Comparison of ENCODE assay signal across 31 mouse cellular contexts in genomic region chr17:90787121-90787788, GRCm38 (mm10).
DNase-seq lines count a peak whose midpoint lies in the region; ATAC-seq and TF ChIP-seq lines count a peak whose summit lies in the region.
"Had no signal": no experiment of that assay in that cellular context is flagged by ENCODE, and none has a peak within 500 bp of the region (broad histone marks: within the 10 kb centered on the region; RNA-seq: fewer than 3 reads in every experiment).

No protein-coding gene starts in this region.

- no peak overlapping the region for H3K27ac ChIP-seq in heart, postnatal 0 days (ENCODE audit: low read depth)
- no peak overlapping the region for H3K27ac ChIP-seq in heart, embryonic 12.5 days (ENCODE audit: poor library complexity, severe bottlenecking)
- no peak overlapping the region for H3K27ac ChIP-seq in lung, embryonic 14.5 days (ENCODE audit: low read depth)
- H3K27ac ChIP-seq: embryonic facial prominence, embryonic 13.5 days; heart, embryonic 15.5 days; hindbrain, embryonic 15.5 days; liver, embryonic 15.5 days; lung, embryonic 15.5 days; macrophage; midbrain, embryonic 15.5 days; neural tube, embryonic 15.5 days had no signal

- no peak for TF ChIP-seq CTCF in heart, postnatal 0 days (IDR thresholded peaks at IDR 0.05; ENCODE audit: low read depth)
- no peak for TF ChIP-seq CTCF in lung, embryonic 14.5 days (IDR thresholded peaks at IDR 0.05; ENCODE audit: low read depth)

- no peak overlapping the region for H3K4me2 ChIP-seq in heart, postnatal 0 days (ENCODE audit: low read depth, low read length)
- no peak overlapping the region for H3K4me2 ChIP-seq in heart, embryonic 12.5 days
- H3K4me2 ChIP-seq in lung, embryonic 14.5 days: no peak overlapping the region
- H3K4me2 ChIP-seq: embryonic facial prominence, embryonic 13.5 days; heart, embryonic 15.5 days; hindbrain, embryonic 15.5 days; liver, embryonic 15.5 days; lung, embryonic 15.5 days; midbrain, embryonic 15.5 days; neural tube, embryonic 15.5 days had no signal

- 0 out of 2 replicates have a peak, but pooled peaks have one; percentile 30 for ATAC-seq in heart, postnatal 0 days (ENCODE audit: insufficient read depth, low read depth)
- no peak for ATAC-seq in heart, embryonic 12.5 days (ENCODE audit: insufficient number of reproducible peaks, low FRiP score)
- no peak for ATAC-seq in lung, embryonic 14.5 days (ENCODE audit: insufficient read depth)
- ATAC-seq in CD4-positive, CD25-positive, alpha-beta regulatory T cell, adult 4 months: no peak
- ATAC-seq: inflammation-experienced regulatory T-cells, adult 6 months; midbrain, embryonic 15.5 days; Patski had no signal

- no peaks in the 10 kb centered on the region for H3K4me1 ChIP-seq in heart, postnatal 0 days (ENCODE audit: control insufficient read depth, insufficient read depth)
- H3K4me1 ChIP-seq in heart, embryonic 12.5 days (replicated peaks): no peaks in the 10 kb centered on the region
- no peaks in the 10 kb centered on the region for H3K4me1 ChIP-seq in lung, embryonic 14.5 days (ENCODE audit: insufficient read depth)
- H3K4me1 ChIP-seq: embryonic facial prominence, embryonic 13.5 days; heart, embryonic 15.5 days; hindbrain, embryonic 15.5 days; liver, embryonic 15.5 days; lung, embryonic 15.5 days; midbrain, embryonic 15.5 days; neural tube, embryonic 15.5 days had no signal

- H3K27me3 ChIP-seq in heart, postnatal 0 days (ENCODE audit: control insufficient read depth, insufficient read depth, low read length): no peaks in the 10 kb centered on the region
- H3K27me3 ChIP-seq in heart, embryonic 12.5 days (replicated peaks): no peaks in the 10 kb centered on the region
- H3K27me3 ChIP-seq in lung, embryonic 14.5 days (ENCODE audit: insufficient read depth, low read length): no peaks in the 10 kb centered on the region
- H3K27me3 ChIP-seq: embryonic facial prominence, embryonic 13.5 days; heart, embryonic 15.5 days; hindbrain, embryonic 15.5 days; liver, embryonic 15.5 days; lung, embryonic 15.5 days; midbrain, embryonic 15.5 days; neural tube, embryonic 15.5 days had no signal

- no peaks in the 10 kb centered on the region for H3K9me3 ChIP-seq in heart, postnatal 0 days (replicated peaks; ENCODE audit: control insufficient read depth, low read length)
- no peaks in the 10 kb centered on the region for H3K9me3 ChIP-seq in heart, embryonic 12.5 days (replicated peaks)
- no peaks in the 10 kb centered on the region for H3K9me3 ChIP-seq in lung, embryonic 14.5 days (ENCODE audit: low read depth, low read length)
- H3K9me3 ChIP-seq: embryonic facial prominence, embryonic 13.5 days; heart, embryonic 15.5 days; hindbrain, embryonic 15.5 days; liver, embryonic 15.5 days; lung, embryonic 15.5 days; midbrain, embryonic 15.5 days; neural tube, embryonic 15.5 days had no signal

- no peak overlapping the region for H3K4me3 ChIP-seq in heart, postnatal 0 days (ENCODE audit: low read depth, low read length)
- no peak overlapping the region for H3K4me3 ChIP-seq in heart, embryonic 12.5 days
- H3K4me3 ChIP-seq in lung, embryonic 14.5 days (ENCODE audit: low read depth, low read length): no peak overlapping the region
- H3K4me3 ChIP-seq: embryonic facial prominence, embryonic 13.5 days; erythroblast, embryonic 14.5 days; heart, embryonic 15.5 days; hindbrain, embryonic 15.5 days; liver, embryonic 15.5 days; lung, embryonic 15.5 days; midbrain, embryonic 15.5 days; neural tube, embryonic 15.5 days had no signal

- H3K36me3 ChIP-seq in heart, postnatal 0 days (replicated peaks; ENCODE audit: control insufficient read depth, insufficient read depth, low read length): no peaks in the 10 kb centered on the region
- H3K36me3 ChIP-seq in heart, embryonic 12.5 days: no peaks in the 10 kb centered on the region
- H3K36me3 ChIP-seq in lung, embryonic 14.5 days (ENCODE audit: insufficient read depth): no peaks in the 10 kb centered on the region
- H3K36me3 ChIP-seq: embryonic facial prominence, embryonic 13.5 days; heart, embryonic 15.5 days; hindbrain, embryonic 15.5 days; liver, embryonic 15.5 days; lung, embryonic 15.5 days; midbrain, embryonic 15.5 days; neural tube, embryonic 15.5 days had no signal

- peak; percentile 15 for DNase-seq in embryo, embryonic 10 days (ENCODE audit: low spot score)
- DNase-seq in embryo, embryonic 11 days: no peak
- no peak for DNase-seq in heart, postnatal 0 days (ENCODE audit: low spot score)
- DNase-seq in lung, embryonic 14.5 days: peak; percentile 5
- no peak for DNase-seq in lung, postnatal 10 days
- DNase-seq: adrenal gland, postnatal 25 days; cerebellum, adult 18-20 months; cerebellum, postnatal 10 days; gastrocnemius, postnatal 10 days; heart, postnatal 4 days; kidney, adult 11 months; kidney, postnatal 10 days; layer of hippocampus, postnatal 36 days; left cerebral cortex, postnatal 4 days; retina, postnatal 1 day; right cerebral cortex, postnatal 14 days; spleen, adult 18-20 months; thymus, postnatal 14 days had no signal

- no peak for TF ChIP-seq EP300 in heart, postnatal 0 days (IDR thresholded peaks at IDR 0.05; ENCODE audit: low read depth)

- 74% methylated on average over 5 of the region's 5 CpGs for WGBS in heart, postnatal 0 days
- 61% methylated on average over 5 of the region's 5 CpGs for WGBS in heart, embryonic 12.5 days
- 76% methylated on average over 5 of the region's 5 CpGs for WGBS in lung, embryonic 14.5 days

- no peak overlapping the region for H3K9ac ChIP-seq in heart, postnatal 0 days (replicated peaks; ENCODE audit: low read depth, low read length)
- no peak overlapping the region for H3K9ac ChIP-seq in heart, embryonic 12.5 days
- no peak overlapping the region for H3K9ac ChIP-seq in lung, embryonic 14.5 days
- H3K9ac ChIP-seq: embryonic facial prominence, embryonic 13.5 days; heart, embryonic 15.5 days; hindbrain, embryonic 15.5 days; liver, embryonic 15.5 days; lung, embryonic 15.5 days; midbrain, embryonic 15.5 days; neural tube, embryonic 15.5 days had no signal

Comparison
In these comparisons a context has a peak if more than half of its experiments do, and no peak if none do; other contexts are left out.
1. DNase-seq: peak in embryo, embryonic 10 days (single experiment) and lung, embryonic 14.5 days (single experiment); none in embryo, embryonic 11 days (single experiment), heart, postnatal 0 days (single experiment) and lung, postnatal 10 days (single experiment).